Mouse (Mus musculus) cerebellum, postnatal 4 days (tissue): ENCODE data around the gene Slco2b1.

Experiments
- DNase-seq, 2 experiments: peaks; one replicate each; pipeline ENCODE4 v3.0.0; 2022; ENCODE audit warnings: low spot score in 2 of 2, mixed read lengths in 1 of 2

Slco2b1 gene

GRCm38 (mm10) chr7:99693976-99694375, 17.2 kb downstream of the Slco2b1 start:
- no peak for DNase-seq

DNA sequence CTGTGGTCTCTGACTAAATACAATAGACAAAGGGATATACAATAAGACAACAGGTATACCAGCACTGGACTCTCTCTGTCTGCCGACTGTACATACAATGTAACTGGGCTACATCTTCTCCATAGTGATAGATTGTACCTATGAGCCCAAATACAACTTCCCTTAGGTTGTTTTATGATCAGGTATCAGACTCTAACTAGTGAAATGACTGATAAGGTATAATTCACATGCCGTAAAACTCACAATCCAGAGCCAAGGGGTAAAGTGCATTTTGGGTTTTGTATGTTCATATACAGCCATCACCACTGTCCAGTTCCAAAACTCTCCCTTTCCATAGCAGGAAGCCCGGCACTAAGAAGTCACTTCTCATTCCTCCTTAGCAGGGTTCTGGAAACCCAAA, 17.8 kb downstream of the Slco2b1 start:
- DNase-seq, result no peak

DNA sequence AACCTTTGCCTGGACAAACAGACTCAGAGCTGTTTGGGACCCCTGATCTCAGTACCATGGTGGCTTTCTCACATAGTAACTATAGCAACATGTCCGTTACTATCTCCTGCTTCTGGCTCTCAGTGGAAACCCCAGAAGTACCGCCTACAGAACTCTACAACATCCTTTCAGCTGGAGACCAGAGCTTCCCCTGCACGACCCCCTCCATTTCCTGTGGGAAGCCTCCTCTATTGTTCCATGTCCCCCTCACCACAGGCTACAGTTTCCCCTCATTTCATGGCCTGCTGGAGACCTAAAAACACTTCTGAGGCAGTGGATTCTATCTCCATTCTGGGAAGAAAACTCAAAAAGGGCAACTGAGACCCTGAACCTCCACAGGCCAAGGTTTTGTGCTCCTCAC, 18.7 kb downstream of the Slco2b1 start:
- DNase-seq, result no peak

DNA sequence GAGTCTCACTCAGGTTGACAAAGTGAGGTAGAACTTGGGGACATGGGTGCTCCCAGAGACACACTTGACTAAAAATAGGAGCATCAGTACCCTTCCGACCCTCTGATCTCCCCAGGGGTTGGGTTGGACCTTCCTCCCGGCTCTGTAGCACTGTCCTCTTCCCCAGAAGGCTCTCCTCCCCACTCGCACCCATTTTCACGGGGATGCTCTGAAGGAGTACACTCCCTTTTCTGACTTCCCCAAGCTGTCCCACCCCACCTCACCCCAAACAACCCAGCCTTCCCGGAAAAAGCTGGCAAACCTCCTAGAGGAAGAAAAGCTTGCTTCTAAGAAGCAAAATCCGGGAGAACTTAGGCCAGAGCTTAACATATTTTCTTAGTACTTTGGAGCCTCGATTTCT, 20.3 kb downstream of the Slco2b1 start:
- no peak for DNase-seq

- no peak for DNase-seq
These were observed 27.1 kb downstream of the Slco2b1 start for GRCm38 (mm10) chr7:99684086-99684485.

GRCm38 (mm10) chr7:99680771-99681170, 30.4 kb downstream of the Slco2b1 start:
- DNase-seq, result no peak

GRCm38 (mm10) chr7:99674890-99675289, 36.2 kb downstream of the Slco2b1 start:
- no peak for DNase-seq

GRCm38 (mm10) chr7:99674209-99674608, 36.9 kb downstream of the Slco2b1 start:
- no peak for DNase-seq

DNA sequence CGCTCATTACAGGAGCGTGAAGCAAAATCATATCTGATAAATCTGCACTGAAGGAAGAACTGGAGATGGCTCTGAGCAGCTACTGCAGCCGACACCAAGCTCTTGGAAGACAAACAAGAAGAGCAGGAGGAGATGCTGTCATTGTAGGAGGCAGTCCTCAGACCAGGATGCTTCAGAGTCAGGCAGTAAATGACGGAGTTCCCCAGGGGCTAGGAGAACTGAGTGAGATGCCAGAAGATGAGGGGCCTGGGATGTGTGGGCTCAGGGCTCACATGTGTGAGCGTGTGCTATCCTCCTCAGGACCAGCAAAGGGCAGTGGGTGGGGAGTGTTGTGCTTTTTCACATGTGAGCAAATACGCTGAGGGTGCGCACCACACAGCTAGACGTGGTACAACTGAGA, 38.0 kb downstream of the Slco2b1 start:
- DNase-seq, result no peak

- no peak for DNase-seq
These were observed 39.4 kb downstream of the Slco2b1 start for GRCm38 (mm10) chr7:99671544-99672435.

GRCm38 (mm10) chr7:99670915-99671314, 40.2 kb downstream of the Slco2b1 start:
- no peak for DNase-seq

DNA sequence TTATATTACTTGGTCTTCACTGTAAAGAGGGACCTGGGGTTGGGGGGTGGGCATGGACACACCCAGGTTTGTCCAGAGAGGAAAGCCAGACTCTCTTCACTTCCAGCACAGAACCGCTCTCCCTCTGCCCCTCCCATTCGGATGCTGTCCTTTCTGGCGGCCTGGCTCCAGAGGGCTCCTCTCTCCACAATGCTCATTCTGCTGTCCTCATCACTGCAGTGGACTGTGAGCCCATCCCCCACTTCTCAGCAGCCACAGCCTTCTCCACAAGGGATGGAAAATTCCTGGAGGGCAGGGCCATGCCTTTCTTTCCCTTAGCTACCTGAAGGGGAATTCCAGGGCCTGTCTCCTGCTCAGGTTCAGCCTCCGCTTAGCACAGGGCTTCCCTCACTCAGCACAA, 42.3 kb downstream of the Slco2b1 start:
- peak in 1 of 2 experiments; percentile 33 for DNase-seq

DNA sequence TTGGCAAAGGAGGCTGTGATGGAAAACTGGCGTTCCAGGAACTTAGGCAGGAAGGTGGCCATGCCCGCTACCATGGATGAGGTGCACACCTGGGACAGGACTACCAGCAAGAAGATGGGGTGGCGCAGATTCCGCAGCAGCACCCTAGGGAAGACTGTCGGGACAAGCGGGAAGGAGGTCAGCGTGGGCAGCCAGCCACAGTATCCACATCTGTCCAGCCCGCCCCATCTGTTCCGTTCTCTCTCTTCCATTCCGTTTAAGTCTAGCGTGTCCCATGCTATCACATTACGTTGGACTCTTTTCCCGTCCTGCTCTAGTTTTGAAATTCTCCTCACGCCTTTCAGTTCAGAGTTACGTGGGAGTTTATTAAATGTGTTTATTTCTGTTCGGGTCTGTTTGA, 44.0 kb downstream of the Slco2b1 start:
- DNase-seq, result no peak

GRCm38 (mm10) chr7:99665731-99666452, 45.2 kb downstream of the Slco2b1 start:
- DNase-seq, result no peak

DNA sequence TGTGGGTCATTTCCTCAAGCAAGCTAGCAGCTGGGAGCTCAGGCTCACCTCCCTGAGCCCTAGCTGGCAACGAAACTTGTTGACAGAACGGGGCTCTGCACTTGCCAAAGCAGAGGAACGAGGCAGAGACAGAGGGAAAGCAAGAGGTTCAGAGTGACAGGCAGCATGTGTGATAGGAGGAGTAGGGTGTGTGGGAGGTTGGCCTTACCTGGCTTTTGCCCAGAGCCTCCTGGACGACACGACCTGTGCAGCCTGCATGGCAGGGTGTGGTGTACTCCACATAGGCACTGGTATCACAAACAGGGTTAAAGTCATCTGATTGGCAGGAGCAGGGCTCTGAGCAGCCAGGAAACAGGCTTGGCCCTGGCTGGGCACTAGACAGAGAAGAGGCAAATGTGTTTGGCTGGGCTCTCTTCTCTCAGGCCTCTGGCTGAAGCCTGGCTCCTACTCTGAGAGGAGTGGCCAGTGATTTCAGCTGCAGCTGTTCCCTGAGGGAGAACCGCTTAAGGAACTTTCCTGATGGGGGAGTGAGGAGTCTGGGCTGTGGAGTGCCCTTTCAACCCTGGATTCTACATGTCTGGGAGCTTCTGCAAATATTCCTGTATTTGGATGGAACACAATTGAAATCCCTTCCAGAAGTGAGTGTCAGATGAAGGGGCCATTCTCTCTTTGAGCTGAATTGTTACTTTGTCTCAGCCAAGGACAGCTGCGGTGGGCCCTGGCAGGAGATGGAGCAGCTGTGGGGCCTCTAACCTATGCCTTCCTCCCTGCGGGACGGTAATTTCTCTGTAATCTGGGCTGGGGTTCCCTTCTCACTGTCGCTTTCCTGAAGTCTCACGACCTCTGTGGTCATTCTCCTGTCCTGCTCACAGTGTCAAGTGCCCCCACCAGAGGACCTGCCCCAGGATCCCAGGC, 46.3 kb downstream of the Slco2b1 start:
- DNase-seq, result peak in 1 of 2 experiments; percentile 59

GRCm38 (mm10) chr7:99663507-99664220, 47.5 kb downstream of the Slco2b1 start:
- DNase-seq, result no peak

DNA sequence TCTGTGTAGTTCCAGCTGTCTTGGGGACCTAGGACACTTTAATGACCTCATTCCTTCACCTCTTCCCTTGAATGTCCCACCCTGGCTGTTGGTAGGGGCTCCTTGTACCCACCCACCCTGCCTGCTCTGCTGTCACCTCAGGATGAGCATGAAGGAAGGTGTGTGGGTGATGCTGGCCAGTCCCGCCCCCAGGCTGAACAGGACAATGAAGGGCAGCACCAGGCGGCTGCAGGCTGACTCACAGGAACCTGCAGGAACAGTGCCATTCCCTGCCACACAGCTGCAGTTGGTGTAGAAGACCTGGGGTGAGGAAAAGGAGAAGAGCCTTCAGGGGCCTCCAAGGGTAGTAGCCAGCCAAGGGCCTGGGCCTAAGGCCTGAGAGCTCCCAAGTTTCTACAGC, 48.8 kb downstream of the Slco2b1 start:
- DNase-seq, result no peak

DNA sequence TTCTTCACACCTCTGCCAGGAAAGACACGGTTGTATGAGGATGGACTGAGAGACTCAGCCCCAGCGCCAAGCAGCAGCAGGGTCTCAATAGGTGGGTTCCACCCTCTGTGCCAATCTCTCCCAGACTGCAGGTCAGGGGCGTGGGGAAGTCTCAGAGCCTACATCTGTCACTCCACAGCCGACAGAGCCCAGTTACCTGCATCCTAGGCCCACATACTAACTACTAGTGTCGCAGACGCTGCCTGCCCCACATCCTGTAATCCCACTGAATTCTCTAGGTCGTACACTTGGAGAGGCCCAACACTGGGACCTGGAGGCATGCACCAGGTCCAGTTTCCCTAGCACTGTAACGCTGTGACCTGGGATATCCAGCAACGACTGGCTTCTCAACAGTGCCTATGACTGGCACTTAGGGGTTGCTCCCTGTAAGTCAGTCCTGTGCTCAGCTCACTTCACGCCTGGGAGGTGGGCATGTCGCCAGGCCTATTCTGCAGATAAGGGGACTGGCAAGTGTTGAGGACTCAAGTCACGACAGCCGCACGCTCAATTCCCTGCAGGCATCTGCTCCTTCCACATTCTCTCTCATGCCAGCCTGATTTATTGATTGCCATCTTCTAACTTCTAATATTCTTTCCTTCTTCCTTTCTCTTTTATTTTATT, 49.4 kb downstream of the Slco2b1 start:
- peak in 1 of 2 experiments; percentile 38 for DNase-seq

- no peak for DNase-seq
These were observed 50.1 kb downstream of the Slco2b1 start for GRCm38 (mm10) chr7:99661071-99661470.

DNA sequence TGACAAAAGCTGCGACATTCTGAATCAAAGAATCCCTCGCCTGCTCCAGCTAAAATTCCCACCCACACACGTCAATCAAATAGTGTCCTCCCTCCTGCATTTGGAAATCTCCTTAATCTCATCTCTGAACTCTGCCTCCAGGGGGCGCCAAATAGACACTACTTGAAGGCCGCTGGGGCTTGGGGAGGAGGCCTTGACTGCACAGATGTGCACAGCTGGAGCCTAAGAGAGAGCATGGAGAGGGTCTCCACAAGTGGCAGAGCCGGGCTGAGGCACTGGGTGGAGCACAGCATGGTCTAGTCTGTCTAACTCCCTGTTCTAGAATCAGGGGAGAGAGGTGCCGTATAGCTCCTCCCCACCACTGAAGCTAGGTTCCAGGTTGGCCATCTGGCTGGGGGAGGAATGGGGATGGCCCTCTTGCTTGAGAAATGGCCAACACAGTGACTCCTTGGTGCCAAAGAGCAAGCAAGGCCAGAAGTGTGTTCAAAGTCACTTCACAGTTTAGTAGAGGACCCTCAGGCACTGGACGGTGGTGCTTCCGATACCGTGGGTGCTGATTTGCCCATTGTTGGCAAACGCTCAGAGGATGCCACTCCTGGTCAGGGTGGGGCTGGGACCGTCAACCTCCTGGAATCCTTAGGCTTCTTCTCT, 51.6 kb downstream of the Slco2b1 start:
- DNase-seq, result peak; percentile 70 to 71
